Mouse (Mus musculus): Measurements from ENCODE around the gene E2f6.

DNA sequence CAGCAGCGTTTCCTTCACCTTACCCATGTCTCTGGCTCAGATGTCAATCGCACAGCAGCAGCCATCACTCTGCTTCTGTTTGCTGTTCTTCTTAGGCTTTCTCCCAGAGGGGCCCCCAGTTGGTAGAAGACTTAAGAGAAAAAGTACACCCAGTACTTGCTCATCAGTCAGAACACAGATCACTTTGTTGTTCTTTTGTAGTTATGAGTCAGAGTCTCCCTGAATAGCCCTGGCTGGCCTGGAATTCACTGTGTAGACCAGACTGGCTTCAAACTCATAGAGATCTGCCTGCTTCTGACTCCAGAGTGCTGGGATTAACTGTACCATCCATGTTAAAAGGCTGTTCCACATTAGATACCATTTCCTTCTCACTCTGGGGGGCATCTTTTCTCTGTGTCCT, 22.2 kb upstream of the E2f6 start:
- no peak for TF ChIP-seq GATA1 (IDR thresholded peaks at IDR 0.05; ENCODE audit: borderline replicate concordance, low read length)
- no peak for TF ChIP-seq FLI1 (IDR thresholded peaks at IDR 0.05; ENCODE audit: low read length)

Measured in megakaryocyte, embryonic 14.5 days (primary cell).